Mouse (Mus musculus): ENCODE results near the gene Arhgap6. TPM values are rescaled to one million over a fixed set of nuclear protein-coding genes. Genes with fewer than 3 reads are reported as not detected.

The Arhgap6 gene
- total RNA-seq (2021): 1 to 10 TPM; 6.3 to 7.2 TPM
- long read RNA-seq, experiment 1, full-length matches to known transcripts: 3 of 7 reads
- long read RNA-seq, experiment 1, partial matches to known transcripts: 3 of 7 reads
- long read RNA-seq, experiment 1, other reads (novel, unspliced or antisense): 1 of 7 reads
- long read RNA-seq, experiment 2, full-length matches to known transcripts: 1 of 3 reads
- long read RNA-seq, experiment 2, partial matches to known transcripts: 1 of 3 reads
- long read RNA-seq, experiment 2, other reads (novel, unspliced or antisense): 1 of 3 reads

DNA sequence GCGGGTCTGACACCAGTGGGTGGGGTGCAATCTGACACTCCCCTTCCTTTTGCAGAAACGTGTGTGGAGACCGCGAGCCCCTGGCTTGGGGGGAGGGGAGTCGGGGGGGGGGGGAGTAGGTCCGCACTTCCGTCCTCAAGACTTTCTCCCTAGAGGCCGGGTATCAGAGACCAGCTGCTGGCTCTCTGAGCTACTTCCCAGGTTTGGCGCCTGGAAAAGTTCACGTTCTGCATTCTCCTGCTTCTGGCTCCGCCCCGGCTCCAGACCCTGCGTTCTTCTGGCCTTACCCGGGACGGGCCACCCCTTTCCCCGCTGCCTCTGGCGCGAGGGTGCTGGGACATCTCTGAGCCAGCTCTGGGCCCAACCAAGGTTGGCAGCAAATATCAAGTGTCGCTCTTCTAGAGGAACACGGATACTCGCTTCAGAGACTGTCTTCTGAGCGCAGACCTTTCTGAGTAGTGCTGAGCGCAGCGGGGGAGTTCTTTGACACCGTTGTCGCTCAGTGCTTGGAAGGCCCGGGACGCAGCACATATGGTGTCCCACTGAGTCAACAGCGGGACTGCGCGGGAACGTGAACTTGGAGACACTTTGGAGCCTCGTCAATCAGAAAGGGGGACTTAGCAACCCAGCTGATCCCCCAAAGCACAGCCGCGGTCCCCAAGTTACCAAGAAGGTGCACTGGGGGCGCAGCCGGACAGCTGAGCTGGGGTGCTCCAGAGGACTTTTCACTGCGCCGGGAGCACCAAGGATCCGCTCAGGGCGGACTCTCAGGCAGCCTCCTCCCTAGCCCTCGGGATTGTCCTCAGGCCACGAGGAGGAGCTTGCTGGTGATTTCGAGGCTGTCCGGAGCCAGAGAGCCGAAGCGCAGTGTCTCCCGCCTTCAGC, at the start of gene Arhgap6:
Gene Arhgap6, plus strand, starts transcription at position 126 of the 885 bp plus-strand sequence.
- peak; percentile 33 for DNase-seq

DNA sequence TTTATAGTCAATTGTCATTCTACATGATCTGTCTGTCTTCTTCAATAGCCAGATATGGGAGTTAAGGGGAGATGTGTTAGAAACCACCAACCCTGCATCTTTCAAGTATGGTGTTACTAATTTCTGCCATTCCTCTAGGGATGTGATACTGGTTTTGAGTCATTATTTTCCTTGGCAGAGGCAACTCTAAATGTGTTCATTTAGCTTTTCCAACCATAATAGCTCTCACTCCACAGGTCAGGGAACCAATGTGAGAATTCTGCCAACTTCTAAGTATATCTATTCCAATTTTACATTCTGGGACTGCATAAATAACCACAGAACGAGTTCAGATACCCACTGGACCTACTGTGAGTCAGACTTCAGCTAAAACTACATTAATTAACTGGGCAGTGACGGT, 47.9 kb upstream of the Arhgap6 start:
- DNase-seq: no peak

DNA sequence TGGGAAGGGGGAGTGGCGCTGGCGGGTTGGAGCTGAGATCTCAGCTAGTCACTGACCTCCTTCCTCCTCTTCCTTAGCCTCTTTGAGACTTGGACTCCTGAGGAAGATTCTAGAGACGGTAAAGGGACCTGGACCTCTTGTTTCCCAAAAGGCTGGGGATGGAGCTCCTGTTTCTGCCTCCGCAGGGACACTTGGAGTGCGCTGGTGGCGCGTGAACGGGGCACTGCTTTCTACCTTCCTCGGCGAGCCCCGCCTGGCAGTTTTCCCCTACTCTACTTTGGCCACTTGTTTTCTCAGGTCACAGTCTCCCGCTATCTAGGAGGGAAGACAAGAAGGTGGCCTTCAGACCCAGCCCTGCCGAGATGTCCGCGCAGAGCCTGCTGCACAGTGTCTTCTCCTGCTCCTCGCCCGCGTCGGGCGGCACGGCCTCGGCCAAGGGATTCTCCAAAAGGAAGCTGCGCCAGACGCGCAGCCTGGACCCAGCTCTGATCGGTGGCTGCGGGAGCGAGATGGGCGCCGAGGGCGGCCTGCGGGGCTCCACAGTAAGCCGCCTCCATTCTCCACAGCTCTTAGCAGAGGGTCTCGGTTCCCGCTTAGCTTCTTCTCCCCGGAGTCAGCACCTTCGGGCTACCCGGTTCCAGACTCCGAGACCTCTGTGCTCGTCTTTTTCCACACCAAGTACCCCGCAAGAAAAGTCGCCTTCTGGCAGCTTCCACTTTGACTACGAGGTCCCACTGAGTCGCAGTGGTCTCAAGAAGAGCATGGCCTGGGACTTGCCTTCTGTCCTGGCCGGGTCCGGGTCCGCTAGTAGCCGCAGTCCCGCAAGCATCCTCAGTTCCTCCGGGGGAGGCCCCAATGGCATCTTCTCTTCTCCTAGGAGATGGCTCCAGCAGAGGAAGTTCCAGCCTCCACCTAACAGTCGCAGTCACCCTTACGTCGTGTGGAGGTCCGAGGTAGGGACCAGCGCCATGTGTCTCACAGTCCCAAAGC, 1.3 kb downstream of the Arhgap6 start:
- peak; percentile 11 for DNase-seq

DNA sequence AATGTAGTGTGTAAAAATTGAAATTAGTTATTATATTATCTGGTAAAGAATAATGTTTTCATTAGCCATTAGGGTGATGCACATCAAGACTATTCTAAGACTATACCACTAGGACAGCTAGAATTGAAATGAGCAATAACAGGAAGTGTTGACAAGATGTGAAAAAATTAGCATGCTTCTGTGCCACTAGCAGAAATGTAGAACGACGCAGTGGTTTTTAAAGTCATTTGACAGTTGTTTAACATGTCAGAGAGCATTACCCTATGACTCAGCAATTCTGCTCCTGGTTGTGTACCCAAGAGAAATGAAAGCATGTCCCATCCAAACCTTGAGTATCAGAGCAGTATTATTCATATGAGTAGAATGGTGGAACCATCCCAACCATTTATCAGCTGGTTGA, 9.8 kb downstream of the Arhgap6 start:
- no peak for DNase-seq

GRCm38 (mm10) chrX:168810513-168811265, 15.8 kb downstream of the Arhgap6 start:
- DNase-seq: no peak

DNA sequence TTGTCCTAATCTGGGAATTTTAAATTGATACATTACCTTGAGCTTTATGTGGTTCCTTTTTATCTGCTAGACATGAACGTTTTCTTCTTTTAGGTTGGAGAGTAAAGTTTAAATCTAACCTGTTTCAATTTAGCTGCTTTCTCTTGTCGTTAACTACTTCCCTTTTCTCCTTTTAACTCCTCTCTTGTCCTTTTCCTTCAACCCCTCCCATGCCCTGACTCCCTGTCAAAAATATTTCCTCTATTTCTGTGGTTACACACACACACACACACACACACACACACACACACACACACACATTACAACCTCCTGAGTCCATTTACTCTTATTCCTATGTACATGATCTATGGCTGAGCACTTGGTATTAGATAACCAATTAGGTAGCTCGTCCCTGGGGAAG, 24.0 kb downstream of the Arhgap6 start:
- DNase-seq: no peak

- no peak for DNase-seq
These were observed 29.3 kb downstream of the Arhgap6 start for GRCm38 (mm10) chrX:168824166-168824565.

- peak; percentile 24 for DNase-seq
These were observed 37.4 kb downstream of the Arhgap6 start for GRCm38 (mm10) chrX:168832343-168832742.

DNA sequence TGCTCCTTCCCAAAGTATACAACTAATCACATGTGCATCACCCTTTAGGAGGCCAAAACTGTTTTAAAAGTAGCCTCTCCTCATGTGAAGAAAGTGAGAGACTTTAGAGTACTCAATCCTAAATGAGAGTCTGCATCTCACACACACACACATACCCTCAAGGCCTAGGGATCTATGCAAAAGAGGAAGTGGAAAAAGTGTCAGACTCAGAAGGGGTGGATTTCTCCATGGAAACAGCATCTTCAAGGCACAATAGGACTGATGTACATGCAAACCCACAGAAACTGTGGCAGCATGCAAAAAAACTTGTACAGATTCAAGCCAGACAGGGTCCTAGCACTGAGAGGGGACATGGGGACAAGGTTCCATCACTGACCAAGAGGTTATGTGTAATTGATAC, 53.2 kb downstream of the Arhgap6 start:
- DNase-seq: no peak

DNA sequence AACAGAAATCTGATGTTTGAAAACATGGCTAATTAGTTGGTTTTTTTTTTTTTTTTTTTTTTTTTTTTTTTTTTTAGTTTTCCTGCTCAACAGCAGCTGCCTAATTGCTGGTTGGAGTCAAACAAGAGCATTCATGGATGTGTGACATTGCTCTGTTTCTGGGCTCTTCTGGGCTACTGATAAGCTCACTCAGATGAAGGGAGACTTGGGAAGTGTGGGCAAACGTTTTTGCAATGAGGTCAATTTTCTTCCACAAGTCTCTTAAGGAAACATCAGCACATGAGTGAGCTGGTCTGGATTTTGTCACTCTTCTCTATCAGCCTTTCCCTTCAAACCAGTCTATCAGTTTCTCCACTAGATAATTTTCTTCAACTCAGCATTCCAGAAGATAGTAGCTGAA, 79.8 kb downstream of the Arhgap6 start:
- no peak for DNase-seq

DNA sequence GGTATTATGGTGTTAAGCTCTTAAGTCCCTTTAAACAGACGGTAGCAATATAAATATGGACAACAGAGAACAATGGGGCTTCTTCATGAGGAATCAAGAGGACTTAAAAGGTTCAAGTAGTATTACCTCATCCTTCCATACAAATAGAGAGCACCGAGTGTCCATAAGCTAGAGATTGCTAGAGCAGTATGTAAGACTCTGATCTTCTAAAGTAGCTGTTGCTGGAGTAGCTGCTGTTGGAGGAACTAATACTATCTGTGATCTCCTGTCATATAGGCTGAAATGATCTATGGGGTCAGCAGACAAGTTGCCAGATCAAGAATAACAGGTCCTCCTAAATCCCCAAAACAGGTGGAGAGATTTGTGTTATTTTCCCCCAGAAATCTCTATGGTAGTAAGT, 108.7 kb downstream of the Arhgap6 start:
- no peak for DNase-seq

GRCm38 (mm10) chrX:168904086-168904485, 109.2 kb downstream of the Arhgap6 start:
- DNase-seq: no peak

DNA sequence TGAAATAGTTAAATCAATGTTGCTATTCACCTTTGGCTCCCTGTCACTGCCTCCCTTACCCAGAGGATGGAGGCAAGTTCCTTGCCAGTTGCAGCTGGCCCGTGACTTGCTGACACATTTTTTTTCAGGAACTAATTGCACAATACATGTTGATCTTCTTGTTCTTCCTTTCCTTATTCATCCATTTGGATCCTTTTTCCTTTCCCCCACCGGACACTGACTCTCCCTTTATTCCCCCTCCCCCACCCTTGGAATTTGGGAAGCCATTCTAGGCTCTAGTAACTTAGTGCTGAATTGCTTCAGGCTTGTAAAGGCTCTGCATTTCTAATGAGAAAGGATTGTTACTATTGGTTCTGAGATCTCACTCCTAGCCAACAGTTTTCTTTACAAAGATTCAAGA, 112.7 kb downstream of the Arhgap6 start:
- DNase-seq: no peak

DNA sequence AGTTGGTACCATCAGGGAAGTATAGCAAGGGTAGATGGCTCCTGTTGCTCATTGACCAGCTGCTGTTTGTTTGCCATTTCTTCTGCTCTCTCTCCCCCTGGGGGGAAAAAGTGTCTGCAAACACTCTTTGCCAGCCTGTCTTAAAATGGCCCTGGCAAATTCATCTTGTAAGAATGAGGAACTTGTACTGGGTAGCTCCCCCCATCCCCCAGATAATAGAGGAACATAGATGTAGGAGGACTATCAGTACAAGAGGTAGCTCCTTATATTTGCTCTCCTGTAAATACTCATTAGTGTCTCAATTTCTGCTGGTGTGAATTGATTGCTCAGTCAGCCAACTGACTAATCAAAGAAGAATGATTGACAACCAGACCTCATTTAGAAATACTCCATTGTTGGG, 118.6 kb downstream of the Arhgap6 start:
- DNase-seq: no peak

DNA sequence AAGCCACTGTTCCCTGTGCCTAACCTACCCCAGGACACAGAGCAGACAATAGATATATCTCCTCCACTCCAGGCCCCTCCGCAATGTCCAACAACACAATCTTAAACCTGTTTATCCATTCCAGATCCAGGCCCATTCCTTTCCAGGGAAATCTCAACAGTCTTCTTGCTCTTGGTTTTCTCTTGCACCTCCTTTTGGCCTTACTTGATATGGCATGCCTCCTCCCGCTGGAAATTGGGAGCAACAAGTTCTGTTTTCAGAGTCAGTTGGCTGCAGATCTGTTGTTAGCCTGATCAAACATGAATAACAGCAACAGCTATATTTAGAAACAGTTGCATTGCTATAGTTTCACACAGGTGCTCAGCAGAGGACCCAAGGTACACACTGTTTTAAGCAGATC, 126.0 kb downstream of the Arhgap6 start:
- DNase-seq: no peak

DNA sequence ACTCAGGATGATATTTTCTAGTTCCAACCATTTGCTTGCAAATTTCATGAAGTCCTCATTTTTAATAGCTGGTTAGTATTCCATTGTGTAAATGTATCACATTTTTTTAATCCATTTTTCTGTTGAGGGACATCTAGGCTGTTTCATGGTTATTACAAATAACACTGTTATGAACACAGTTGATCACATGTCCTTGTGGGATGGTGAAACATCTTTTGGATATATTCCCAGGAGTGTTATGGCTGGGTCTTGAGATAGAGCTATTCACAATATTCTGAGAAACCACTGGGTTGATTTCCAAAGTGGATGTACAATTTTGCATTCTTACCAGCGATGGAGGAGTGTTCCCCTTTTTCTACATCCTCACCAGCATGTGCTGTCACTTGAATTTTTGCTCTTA, 137.5 kb downstream of the Arhgap6 start:
- DNase-seq: no peak

DNA sequence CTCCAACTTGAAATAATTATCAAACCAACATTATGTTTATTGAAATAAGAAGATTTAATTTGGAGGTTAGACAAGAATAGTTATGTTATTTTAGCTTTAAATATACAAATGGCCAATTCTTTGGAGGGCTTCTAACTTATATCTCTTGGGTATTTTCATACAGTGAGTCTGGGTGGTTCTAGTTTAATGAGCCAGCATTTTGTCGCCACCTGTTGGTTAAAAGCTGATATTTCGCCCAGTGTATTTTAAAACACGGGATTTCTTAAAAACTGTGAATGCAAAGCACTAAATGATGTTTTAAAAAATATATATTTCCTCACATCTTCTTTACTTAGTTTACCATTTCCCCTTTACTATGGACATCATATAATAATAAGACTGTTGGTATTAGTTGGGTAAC, 140.5 kb downstream of the Arhgap6 start:
- no peak for DNase-seq

- peak; percentile 14 for DNase-seq
These were observed 143.0 kb downstream of the Arhgap6 start for GRCm38 (mm10) chrX:168937941-168938340.

DNA sequence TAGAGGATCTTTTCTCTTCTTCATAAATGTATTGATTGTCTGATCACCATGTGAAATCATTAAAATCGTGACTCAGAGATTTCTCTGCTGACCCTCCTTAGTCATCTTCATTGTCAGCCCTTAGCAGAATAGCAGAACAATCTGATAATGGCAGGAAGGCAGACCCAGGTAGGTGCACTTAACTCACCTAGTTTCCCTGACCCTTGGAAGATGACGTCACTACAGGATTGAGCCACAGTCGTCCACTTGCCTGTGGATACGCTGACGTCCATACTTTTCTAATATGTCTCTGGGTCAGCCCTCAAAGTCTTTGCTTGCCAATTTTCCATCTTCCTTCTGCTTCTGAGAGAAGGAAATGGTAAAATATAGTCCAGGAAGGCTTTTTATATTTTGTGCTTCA, 146.8 kb downstream of the Arhgap6 start:
- DNase-seq: no peak

GRCm38 (mm10) chrX:168943217-168943616, 148.3 kb downstream of the Arhgap6 start:
- DNase-seq: no peak

GRCm38 (mm10) chrX:168975444-168975843, 180.5 kb downstream of the Arhgap6 start:
- no peak for DNase-seq

DNA sequence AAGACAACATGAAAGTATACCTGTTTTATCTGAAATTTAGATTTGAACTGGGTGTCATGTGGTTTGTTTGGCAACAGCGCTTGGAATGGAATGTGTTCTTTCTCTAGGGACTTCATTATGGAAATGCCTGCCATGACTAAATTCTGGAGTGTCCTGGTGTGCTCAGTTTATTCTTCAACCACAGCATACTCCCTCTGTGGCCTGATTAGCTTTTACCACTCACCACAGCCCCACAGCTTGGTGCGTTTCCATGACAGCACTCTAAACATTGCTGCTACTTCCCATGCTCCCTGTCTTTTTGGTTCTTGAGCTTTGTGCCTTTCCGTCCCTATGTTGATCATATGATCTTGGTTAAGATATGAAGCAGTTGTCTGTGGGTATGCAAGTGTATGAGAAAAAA, 182.9 kb downstream of the Arhgap6 start:
- DNase-seq: no peak

Data from gastrocnemius, postnatal 10 days (tissue).